Mouse (Mus musculus) Patski (cell line): ENCODE data around the gene Gfra1. TPM values are rescaled to one million over a fixed set of nuclear protein-coding genes. Genes with fewer than 3 reads are reported as not detected.

ENCODE experiments used
- ATAC-seq: fragments of 100-300 bp; one replicate; pipeline ENCODE4 v1.8.0; 2021
- CTCF ChIA-PET: fragments of 350-600 bp; sonication (Branson Sonifier 250); formaldehyde crosslinking; loops from one replicate; lab custom pipeline; 2022; ENCODE audit warnings: inconsistent platforms; lab: Charles Lee
- POLR2A ChIA-PET: fragments of 350-600 bp; sonication (Branson Sonifier 250); formaldehyde crosslinking; loops from one replicate; lab custom pipeline; 2022; ENCODE audit warnings: antibody characterized with exemption, inconsistent platforms; lab: Charles Lee
- DNase-seq: peaks from one replicate; pipeline ENCODE4 v3.0.0-alpha.2; 2011; ENCODE audit warnings: low read depth, low spot score
- H3K27me3 ChIP-seq: fragments of 371-371 bp; one replicate; pipeline ENCODE4 v1.5.1; 2021
- CTCF ChIP-seq: fragments of 100-300 bp; IDR thresholded peaks from one replicate; pipeline ENCODE4 v1.5.1; 2021
- in situ Hi-C: fragments of 300-500 bp; cut with MboI; formaldehyde crosslinking; loops from 3 replicates; pipeline ENCODE4 v1.11.1; 2018; ENCODE audit warnings: low pct_unique_long_range_greater_than_20kb, mixed read lengths
- polyA plus RNA-seq: library from polyadenylated mRNA; unstranded; gene quantifications from one replicate; pipeline ENCODE4 v1.2.3, GENCODE M21; 2021

The Gfra1 gene
- polyA plus RNA-seq, 1 experiment from 2014 or later = 102 TPM

GRCm38 (mm10) chr19:58250237-58250636 lies 205.5 kb downstream of the Gfra1 start:
- no peak for TF ChIP-seq CTCF
- no peak for DNase-seq
- no peak for ATAC-seq
- POLR2A ChIA-PET = no interaction called here
- CTCF ChIA-PET = no interaction called here
- in situ Hi-C loops = no loop called here
- H3K27me3 ChIP-seq = no peaks in the 10 kb centered on the region

DNA sequence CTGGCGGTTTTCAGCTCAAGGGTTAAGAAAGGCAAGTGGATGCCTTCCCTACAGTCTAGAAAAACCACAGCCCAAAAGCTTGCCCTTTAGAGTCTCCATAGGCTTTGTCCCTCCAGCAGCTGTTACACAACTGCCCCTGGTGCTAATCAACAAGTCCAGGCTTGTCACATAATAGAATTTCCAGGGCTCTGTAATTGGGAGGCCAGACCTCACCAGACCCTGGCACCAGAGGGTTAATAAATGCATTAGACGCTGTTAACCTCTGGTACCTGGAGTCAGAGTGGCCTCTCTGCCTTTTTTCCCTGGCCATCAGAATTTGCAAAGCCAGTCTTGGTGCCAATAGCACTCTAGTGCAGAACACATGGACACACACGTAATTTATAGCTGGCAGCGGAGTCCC lies 211.6 kb downstream of the Gfra1 start:
- DNase-seq (no peak), ATAC-seq (no peak)
- in situ Hi-C loops = no loop called here
- no peaks in the 10 kb centered on the region for H3K27me3 ChIP-seq
- ChIA-PET CTCF (interaction anchor here (1.2 kb wide), 1 partner anchor 11 kb away, joined by 4 read pairs; no protein-coding TSS in a partner anchor), POLR2A (interaction anchor here (0.6 kb wide), 1 partner anchor 492 kb away, joined by 4 read pairs; no protein-coding TSS in a partner anchor)
- TF ChIP-seq CTCF = no peak

- no peak for ATAC-seq
- ChIA-PET POLR2A (no interaction called here), CTCF (no interaction called here)
- no peak for TF ChIP-seq CTCF
- in situ Hi-C loops = no loop called here
- no peak for DNase-seq
- H3K27me3 ChIP-seq = no peaks in the 10 kb centered on the region
These were observed 212.1 kb downstream of the Gfra1 start for GRCm38 (mm10) chr19:58243604-58244003.

- in situ Hi-C loops = no loop called here
- CTCF ChIA-PET = no interaction called here
- POLR2A ChIA-PET = no interaction called here
- H3K27me3 ChIP-seq = no peaks in the 10 kb centered on the region
- DNase-seq (no peak), ATAC-seq (no peak)
- TF ChIP-seq CTCF = no peak
These were observed 217.4 kb downstream of the Gfra1 start for GRCm38 (mm10) chr19:58238325-58238724.

- peaks cover 9% of the 10 kb centered on the region for H3K27me3 ChIP-seq
- ChIA-PET CTCF (interaction anchor here (1.3 to 1.6 kb wide), 2 partner anchors 20 to 24 kb away, joined by 3 read pairs; no protein-coding TSS in a partner anchor), POLR2A (no interaction called here)
- ATAC-seq = no peak
- TF ChIP-seq CTCF = no peak
- in situ Hi-C loops = no loop called here
- DNase-seq = no peak
These were observed 228.0 kb downstream of the Gfra1 start for GRCm38 (mm10) chr19:58227725-58228124.

- POLR2A ChIA-PET = no interaction called here
- no peak for TF ChIP-seq CTCF
- peaks cover 13% of the 10 kb centered on the region for H3K27me3 ChIP-seq
- in situ Hi-C loops = no loop called here
- CTCF ChIA-PET = interaction anchor here (1.2 to 1.4 kb wide), 3 partner anchors 21 to 51 kb away, joined by 3 read pairs; no protein-coding TSS in a partner anchor
- DNase-seq (peak; percentile 46), ATAC-seq (peak; percentile 68)
These were observed 228.8 kb downstream of the Gfra1 start for GRCm38 (mm10) chr19:58226882-58227281.

DNA sequence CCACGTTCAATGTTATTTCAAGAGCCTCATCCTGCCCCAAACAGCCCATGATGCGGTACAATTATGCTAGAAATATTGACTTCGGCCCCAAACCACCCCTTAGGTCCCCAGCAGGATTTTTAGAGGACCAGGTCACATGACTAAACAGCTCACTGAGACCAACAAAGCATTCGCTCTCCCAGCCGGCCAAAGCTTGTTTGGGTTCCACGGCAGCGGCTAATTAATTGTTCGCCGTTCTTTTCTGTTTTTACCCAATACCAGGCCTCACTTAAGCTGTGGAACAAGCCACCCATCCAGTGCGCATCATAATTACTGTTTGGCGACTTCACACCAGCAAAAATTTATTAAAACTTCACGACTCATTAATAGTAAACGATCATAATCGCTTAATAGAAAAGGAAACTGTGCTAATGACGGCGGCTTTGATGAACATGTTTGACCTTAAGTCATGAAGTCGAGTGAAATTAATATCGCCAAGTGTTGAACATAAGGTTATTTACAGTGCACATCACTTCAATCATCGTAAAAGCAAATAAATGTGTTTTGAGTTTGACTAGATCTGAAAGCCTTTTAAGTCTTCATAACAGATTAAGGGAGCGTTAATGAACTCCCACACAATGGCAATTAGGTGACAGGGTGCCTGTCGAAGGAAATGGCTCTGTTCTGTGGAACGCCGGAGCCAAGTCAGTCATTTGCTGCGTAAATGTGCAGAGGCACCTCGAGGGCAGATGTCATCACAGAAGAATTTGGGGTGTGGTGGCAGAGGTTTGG lies 235.5 kb downstream of the Gfra1 start:
- in situ Hi-C loops = no loop called here
- peaks cover 39% of the 10 kb centered on the region for H3K27me3 ChIP-seq
- DNase-seq = no peak
- ATAC-seq = no peak
- TF ChIP-seq CTCF = no peak
- POLR2A ChIA-PET = no interaction called here
- CTCF ChIA-PET = interaction anchor here (1.3 to 1.4 kb wide), 2 partner anchors 11 to 15 kb away, joined by 3 read pairs; no protein-coding TSS in a partner anchor

DNA sequence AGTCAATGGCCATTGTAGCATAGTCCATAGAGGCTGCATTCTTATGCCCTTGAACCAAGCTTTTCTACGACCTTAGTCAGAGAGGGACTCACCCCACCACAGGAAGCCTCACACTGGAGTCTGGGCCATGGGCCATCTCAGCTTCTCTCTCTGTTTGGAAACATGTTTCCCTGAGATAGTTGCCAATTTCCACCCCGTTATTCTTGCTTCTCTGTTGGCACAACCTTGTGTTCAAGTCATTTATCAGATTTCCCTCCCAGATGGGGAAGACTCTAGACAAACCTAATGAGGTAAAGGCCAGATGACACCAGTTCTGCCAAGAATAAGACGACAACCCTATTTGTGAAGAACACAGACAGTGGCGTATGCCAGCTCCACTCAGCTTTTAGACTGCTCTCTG lies 238.1 kb downstream of the Gfra1 start:
- CTCF ChIA-PET = interaction anchor here (0.6 kb wide), 1 partner anchor 69 kb away, joined by 3 read pairs; no protein-coding TSS in a partner anchor
- in situ Hi-C loops = no loop called here
- H3K27me3 ChIP-seq = peaks cover 34% of the 10 kb centered on the region
- TF ChIP-seq CTCF = no peak
- ATAC-seq (no peak), DNase-seq (no peak)
- POLR2A ChIA-PET = no interaction called here

DNA sequence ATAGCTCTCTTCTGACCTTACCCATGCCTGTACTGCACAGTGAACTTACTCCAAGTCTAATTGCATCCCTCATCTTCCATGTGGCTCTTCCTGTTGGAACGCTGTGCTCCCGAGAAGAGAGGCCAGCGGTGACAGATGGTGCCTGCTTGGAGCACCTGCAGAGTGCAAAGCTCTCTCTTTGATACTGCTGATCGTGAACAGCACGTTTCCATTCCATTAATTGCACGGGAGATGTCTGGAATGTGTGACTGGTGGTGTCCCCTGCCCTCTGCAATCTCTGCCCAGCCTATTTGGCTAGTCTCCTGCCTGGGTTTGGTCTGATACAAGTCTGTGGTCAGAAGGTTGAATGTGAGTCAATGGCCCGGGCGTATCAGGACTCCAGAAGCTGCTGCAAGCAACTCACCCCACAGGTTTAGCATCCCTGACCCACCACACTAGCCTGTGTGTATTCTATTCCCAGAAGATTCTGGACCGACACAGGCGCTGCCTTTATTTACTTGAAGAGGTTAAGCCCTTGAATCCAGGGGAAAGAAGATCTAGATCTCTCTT lies 249.1 kb downstream of the Gfra1 start:
- peaks cover 13% of the 10 kb centered on the region for H3K27me3 ChIP-seq
- ChIA-PET CTCF (no interaction called here), POLR2A (no interaction called here)
- in situ Hi-C loops = no loop called here
- no peak for TF ChIP-seq CTCF
- ATAC-seq (no peak), DNase-seq (no peak)

GRCm38 (mm10) chr19:58205470-58205869 lies 250.2 kb downstream of the Gfra1 start:
- peaks cover 11% of the 10 kb centered on the region for H3K27me3 ChIP-seq
- DNase-seq (no peak), ATAC-seq (no peak)
- in situ Hi-C loops = no loop called here
- TF ChIP-seq CTCF = no peak
- ChIA-PET CTCF (no interaction called here), POLR2A (no interaction called here)

DNA sequence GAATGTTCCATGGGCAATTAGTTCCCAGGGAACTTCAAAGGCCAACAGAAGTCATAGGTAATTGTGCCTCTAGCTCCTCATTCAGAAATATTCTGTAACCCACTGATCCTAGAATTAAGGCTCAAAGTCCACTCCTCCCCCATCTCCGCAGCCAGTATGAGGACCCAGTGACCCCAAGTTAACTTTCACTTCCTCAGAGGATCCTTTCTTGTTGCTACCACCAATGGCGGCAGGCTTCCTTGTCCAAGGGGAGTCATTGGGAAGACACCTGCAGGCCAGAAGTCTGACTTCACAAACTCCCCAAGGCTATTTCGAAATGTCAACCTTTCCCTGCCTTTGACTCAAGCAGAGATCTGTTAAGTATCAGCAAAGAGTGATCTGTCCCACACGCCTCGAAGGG lies 253.1 kb downstream of the Gfra1 start:
- no peak for ATAC-seq
- POLR2A ChIA-PET = no interaction called here
- in situ Hi-C loops = no loop called here

More for the DNA sequence above, 253.1 kb downstream of the Gfra1 start:
- peaks cover 11% of the 10 kb centered on the region for H3K27me3 ChIP-seq
- no peak for TF ChIP-seq CTCF
- DNase-seq = no peak
- CTCF ChIA-PET = interaction anchor here (1.2 kb wide), 1 partner anchor 13 kb away, joined by 5 read pairs; no protein-coding TSS in a partner anchor
